Mouse (Mus musculus) lung, embryonic 16.5 days (tissue): ENCODE measurements around the gene Lpgat1. TPM values are rescaled to one million over a fixed set of nuclear protein-coding genes. Genes with fewer than 3 reads are reported as not detected.
A peak's percentile ranks its signal among the peaks of the same experiment; 100 is the strongest.

Source experiments
- ATAC-seq: fragments of 200-750 bp; cut with Nextera tagmentation; 2 replicates; pipeline ENCODE4 v1.8.0; 2017; ENCODE audit warnings: low read depth, mild to moderate bottlenecking, moderate library complexity
- H3K27ac ChIP-seq: fragments of 300-500 bp; sonication (generic); 2 replicates; pipeline ENCODE4 v1.5.1; 2014; ENCODE audit warnings: mild to moderate bottlenecking, control low read depth, low read length
- H3K27me3 ChIP-seq: fragments of 300-500 bp; sonication (generic); 2 replicates; pipeline ENCODE4 v1.6.1; 2014; ENCODE audit warnings: low read depth, low read length, mixed read lengths; ENCODE audit not compliant: control insufficient read depth, insufficient read depth
- H3K36me3 ChIP-seq: fragments of 300-500 bp; sonication (generic); 2 replicates; pipeline ENCODE4 v1.6.1; 2014; ENCODE audit warnings: low read length; ENCODE audit not compliant: control insufficient read depth, insufficient read depth
- H3K4me1 ChIP-seq: fragments of 300-500 bp; sonication (generic); replicated peaks from 2 replicates; pipeline ENCODE4 v1.6.1; 2014; ENCODE audit warnings: low read length, mixed read lengths; ENCODE audit not compliant: control insufficient read depth, insufficient read depth
- H3K4me2 ChIP-seq: fragments of 300-500 bp; sonication (generic); 2 replicates; pipeline ENCODE4 v1.6.1; 2014; ENCODE audit warnings: low read depth, low read length, control low read depth
- H3K4me3 ChIP-seq: fragments of 300-500 bp; sonication (generic); 2 replicates; pipeline ENCODE4 v1.5.1; 2014; ENCODE audit warnings: mild to moderate bottlenecking, low read length, control low read depth
- H3K9ac ChIP-seq: fragments of 300-500 bp; sonication (generic); 2 replicates; pipeline ENCODE4 v1.6.1; 2014; ENCODE audit warnings: low read length, control low read depth
- H3K9me3 ChIP-seq: fragments of 300-500 bp; sonication (generic); 2 replicates; pipeline ENCODE4 v1.6.1; 2016; ENCODE audit warnings: low read length; ENCODE audit not compliant: control insufficient read depth
- WGBS: fragments of 180-500 bp; shearing (Covaris S2); extraction: QIAGEN DNeasy Blood & Tissue Kit; methylation state at CpG from one replicate; pipeline ENCODE4 v1.1.7; 2014; 5-methylcytosine and 5-hydroxymethylcytosine counted together
- polyA plus RNA-seq: library from polyadenylated mRNA; unstranded; fragments of >200 nt; fragmentation: Nextera tagmentation; extraction: Ambion mirVana; gene quantifications from 2 replicates; pipeline ENCODE4 v1.2.1, GENCODE M21; 2015

The Lpgat1 gene
- polyA plus RNA-seq, 1 experiment from 2014 or later = 12.4 TPM

GRCm38 (mm10) chr1:191723675-191724074 lies 6.0 kb downstream of the Lpgat1 start:
- Histone ChIP-seq H3K36me3 (peaks cover 16% of the 10 kb centered on the region), H3K4me3 (no peak overlapping the region), H3K9ac (no peak overlapping the region), H3K27ac (no peak overlapping the region), H3K4me1 (peaks cover 5% of the 10 kb centered on the region), H3K27me3 (no peaks in the 10 kb centered on the region), H3K9me3 (no peaks in the 10 kb centered on the region), H3K4me2 (no peak overlapping the region)
- no peak for ATAC-seq
- WGBS = 79% methylated on average over 6 of the region's 6 CpGs

GRCm38 (mm10) chr1:191724385-191725061 lies 6.9 kb downstream of the Lpgat1 start:
- WGBS = 73% methylated on average over 12 of the region's 12 CpGs
- H3K4me1 ChIP-seq = peaks cover under 1% of the 10 kb centered on the region
- H3K9me3 ChIP-seq = no peaks in the 10 kb centered on the region
- no peak overlapping the region for H3K4me3 ChIP-seq
- no peak overlapping the region for H3K4me2 ChIP-seq
- no peaks in the 10 kb centered on the region for H3K27me3 ChIP-seq
- H3K27ac ChIP-seq = no peak overlapping the region
- no peak overlapping the region for H3K9ac ChIP-seq
- no peak for ATAC-seq
- H3K36me3 ChIP-seq = peaks cover 16% of the 10 kb centered on the region

GRCm38 (mm10) chr1:191732623-191733022 lies 15.0 kb downstream of the Lpgat1 start:
- Histone ChIP-seq H3K9me3 (no peaks in the 10 kb centered on the region), H3K9ac (no peak overlapping the region), H3K27ac (no peak overlapping the region), H3K4me1 (no peaks in the 10 kb centered on the region), H3K4me2 (no peak overlapping the region), H3K36me3 (peaks cover 6% of the 10 kb centered on the region), H3K4me3 (no peak overlapping the region), H3K27me3 (no peaks in the 10 kb centered on the region)
- ATAC-seq = no peak
- WGBS = 90% methylated on average over 4 of the region's 4 CpGs

GRCm38 (mm10) chr1:191733822-191734221 lies 16.2 kb downstream of the Lpgat1 start:
- 81% methylated on average over 4 of the region's 4 CpGs for WGBS
- H3K27ac ChIP-seq = no peak overlapping the region
- no peaks in the 10 kb centered on the region for H3K9me3 ChIP-seq
- peaks cover 2% of the 10 kb centered on the region; the same call in 1 of the 2 replicates for H3K36me3 ChIP-seq
- no peak overlapping the region for H3K4me3 ChIP-seq
- no peaks in the 10 kb centered on the region for H3K27me3 ChIP-seq
- no peak for ATAC-seq
- no peak overlapping the region for H3K9ac ChIP-seq
- H3K4me1 ChIP-seq = no peaks in the 10 kb centered on the region
- no peak overlapping the region for H3K4me2 ChIP-seq

GRCm38 (mm10) chr1:191736425-191736824 lies 18.8 kb downstream of the Lpgat1 start:
- no peak overlapping the region for H3K4me3 ChIP-seq
- H3K4me1 ChIP-seq = no peaks in the 10 kb centered on the region
- no peak overlapping the region for H3K27ac ChIP-seq
- no peaks in the 10 kb centered on the region for H3K9me3 ChIP-seq
- no peak for ATAC-seq
- H3K36me3 ChIP-seq = 0 out of 2 replicates have a peak, but pooled peaks cover 2% of the 10 kb centered on the region
- H3K9ac ChIP-seq = no peak overlapping the region
- no peak overlapping the region for H3K4me2 ChIP-seq
- H3K27me3 ChIP-seq = no peaks in the 10 kb centered on the region

GRCm38 (mm10) chr1:191737871-191738270 lies 20.2 kb downstream of the Lpgat1 start:
- no peaks in the 10 kb centered on the region for H3K27me3 ChIP-seq
- H3K9me3 ChIP-seq = no peaks in the 10 kb centered on the region
- H3K4me1 ChIP-seq = no peaks in the 10 kb centered on the region
- H3K9ac ChIP-seq = no peak overlapping the region
- 71% methylated on average over 6 of the region's 6 CpGs for WGBS
- H3K36me3 ChIP-seq = 0 out of 2 replicates have a peak, but pooled peaks cover 2% of the 10 kb centered on the region
- peak; percentile 38; the same call in 1 of the 2 replicates for ATAC-seq
- no peak overlapping the region for H3K4me2 ChIP-seq
- no peak overlapping the region for H3K27ac ChIP-seq
- no peak overlapping the region for H3K4me3 ChIP-seq

GRCm38 (mm10) chr1:191738726-191739125 lies 21.1 kb downstream of the Lpgat1 start:
- Histone ChIP-seq H3K9ac (no peak overlapping the region), H3K9me3 (no peaks in the 10 kb centered on the region), H3K27ac (no peak overlapping the region), H3K4me1 (no peaks in the 10 kb centered on the region), H3K27me3 (no peaks in the 10 kb centered on the region), H3K4me3 (no peak overlapping the region), H3K4me2 (no peak overlapping the region), H3K36me3 (0 out of 2 replicates have a peak, but pooled peaks cover 2% of the 10 kb centered on the region)
- no peak for ATAC-seq
- 79% methylated on average over 2 of the region's 2 CpGs for WGBS

GRCm38 (mm10) chr1:191740587-191741361 lies 23.1 kb downstream of the Lpgat1 start:
- Histone ChIP-seq H3K27ac (no peak overlapping the region), H3K9ac (no peak overlapping the region), H3K4me1 (no peaks in the 10 kb centered on the region), H3K4me3 (no peak overlapping the region), H3K36me3 (no peaks in the 10 kb centered on the region), H3K9me3 (no peaks in the 10 kb centered on the region), H3K27me3 (no peaks in the 10 kb centered on the region), H3K4me2 (no peak overlapping the region)
- no peak for ATAC-seq
- 82% methylated on average over 6 of the region's 6 CpGs for WGBS

- Histone ChIP-seq H3K4me1 (no peaks in the 10 kb centered on the region), H3K4me3 (no peak overlapping the region), H3K9ac (no peak overlapping the region), H3K4me2 (no peak overlapping the region), H3K9me3 (no peaks in the 10 kb centered on the region), H3K27ac (no peak overlapping the region), H3K36me3 (no peaks in the 10 kb centered on the region), H3K27me3 (no peaks in the 10 kb centered on the region)
- 68% methylated on average over 4 of the region's 4 CpGs for WGBS
- ATAC-seq = no peak
Observed at GRCm38 (mm10) chr1:191741635-191742034, 24.0 kb downstream of the Lpgat1 start.
